Mouse (Mus musculus) megakaryocyte progenitor cell, adult 5-6 weeks (primary cell): Measurements from ENCODE around the gene Gm28038. TPM values are rescaled to one million over a fixed set of nuclear protein-coding genes. Genes with fewer than 3 reads are reported as not detected.

ENCODE experiments used
- ATAC-seq: replicated peaks from 2 replicates; pipeline ENCODE4 v1.8.0; 2016; ENCODE audit warnings: mild to moderate bottlenecking, moderate TSS enrichment, inconsistent platforms; ENCODE audit not compliant: poor library complexity
- total RNA-seq, 2 experiments: library from RNA; stranded (forward) in 1 of 2; stranded (reverse) in 1 of 2; fragments of 157-497, 149-512 nt in 1 of 2; fragments of 200-1000 nt in 1 of 2; gene quantifications; 2 replicates each; pipeline versions ENCODE4 v1.2.3 to v1.2.4; 2015 to 2017

Gm28038 gene
- total RNA-seq, 2 experiments from 2014 or later, result not detected

GRCm38 (mm10) chr2:30256616-30257350 is 24.1 kb upstream of the Gm28038 start:
- no peak for ATAC-seq

GRCm38 (mm10) chr2:30257699-30258460 is 23.0 kb upstream of the Gm28038 start:
- peak; percentile 67 for ATAC-seq

- ATAC-seq, result no peak
Observed at GRCm38 (mm10) chr2:30258600-30258999, 22.2 kb upstream of the Gm28038 start.

- ATAC-seq, result no peak
Observed at GRCm38 (mm10) chr2:30259131-30260064, 21.4 kb upstream of the Gm28038 start.

- ATAC-seq, result no peak
Observed at GRCm38 (mm10) chr2:30261064-30261736, 19.6 kb upstream of the Gm28038 start.

GRCm38 (mm10) chr2:30261921-30262839 is 18.7 kb upstream of the Gm28038 start:
- no peak for ATAC-seq

GRCm38 (mm10) chr2:30262840-30263441 is 17.9 kb upstream of the Gm28038 start:
- ATAC-seq, result no peak

- ATAC-seq, result no peak
Observed at GRCm38 (mm10) chr2:30263811-30264210, 17.0 kb upstream of the Gm28038 start.

- ATAC-seq, result no peak
Observed at GRCm38 (mm10) chr2:30264671-30265519, 15.9 kb upstream of the Gm28038 start.

GRCm38 (mm10) chr2:30265767-30266253 is 15.0 kb upstream of the Gm28038 start, which contains the start of gene Phyhd1:
TSS of gene Phyhd1 (plus strand) at chr2:30266203.
- no peak for ATAC-seq

- ATAC-seq, result 0 out of 2 replicates have a peak, but pooled peaks have one; percentile 35
Observed at GRCm38 (mm10) chr2:30266392-30266941, 14.4 kb upstream of the Gm28038 start.

- no peak for ATAC-seq
Observed at GRCm38 (mm10) chr2:30267466-30267865, 13.4 kb upstream of the Gm28038 start.

- ATAC-seq, result no peak
Observed at GRCm38 (mm10) chr2:30268371-30268770, 12.5 kb upstream of the Gm28038 start.

GRCm38 (mm10) chr2:30269241-30269990 is 11.4 kb upstream of the Gm28038 start:
- no peak for ATAC-seq

GRCm38 (mm10) chr2:30270134-30270533 is 10.7 kb upstream of the Gm28038 start:
- peak; percentile 87 for ATAC-seq

GRCm38 (mm10) chr2:30281651-30282050 is 808 bp downstream of the Gm28038 start:
- ATAC-seq, result no peak

GRCm38 (mm10) chr2:30283193-30283592 is 2.4 kb downstream of the Gm28038 start:
- ATAC-seq, result no peak
